Mouse (Mus musculus): ENCODE measurements around the gene Tango6. TPM values are rescaled to one million over a fixed set of nuclear protein-coding genes. Genes with fewer than 3 reads are reported as not detected.

The Tango6 gene
- polyA plus RNA-seq, 1 experiment, result 2.1 TPM

- Histone ChIP-seq H3K27me3 (ENCODE audit: control insufficient read depth, insufficient read depth, low read length) (no peaks in the 10 kb centered on the region), H3K36me3 (ENCODE audit: control insufficient read depth, insufficient read depth, low read length) (no peaks in the 10 kb centered on the region), H3K4me3 (ENCODE audit: low read depth, low read length) (no peak overlapping the region), H3K4me1 (ENCODE audit: control insufficient read depth, insufficient read depth, insufficient read length, low read length) (no peaks in the 10 kb centered on the region), H3K27ac (ENCODE audit: insufficient read depth, low read depth, low read length) (no peak overlapping the region)
- WGBS, result 90% methylated on average over 6 of the region's 6 CpGs
- TF ChIP-seq POLR2A (IDR thresholded peaks at IDR 0.05; ENCODE audit: low read depth, low read length) (no peak), CTCF (IDR thresholded peaks at IDR 0.05; ENCODE audit: extremely low read depth, insufficient read length, insufficient replicate concordance, low read depth, low read length) (no peak)
Measured at GRCm38 (mm10) chr8:106706194-106706593, 23.3 kb downstream of the Tango6 start.

GRCm38 (mm10) chr8:106710002-106710401 is 27.1 kb downstream of the Tango6 start:
- 96% methylated on average over 2 of the region's 2 CpGs for WGBS
- Histone ChIP-seq H3K36me3 (ENCODE audit: control insufficient read depth, insufficient read depth, low read length) (no peaks in the 10 kb centered on the region), H3K4me1 (ENCODE audit: control insufficient read depth, insufficient read depth, insufficient read length, low read length) (no peaks in the 10 kb centered on the region), H3K27me3 (ENCODE audit: control insufficient read depth, insufficient read depth, low read length) (no peaks in the 10 kb centered on the region), H3K4me3 (ENCODE audit: low read depth, low read length) (no peak overlapping the region), H3K27ac (ENCODE audit: insufficient read depth, low read depth, low read length) (no peak overlapping the region)
- no peak for TF ChIP-seq POLR2A (IDR thresholded peaks at IDR 0.05; ENCODE audit: low read depth, low read length)

GRCm38 (mm10) chr8:106712487-106712886 is 29.6 kb downstream of the Tango6 start:
- WGBS, result 89% methylated on average over 3 of the region's 3 CpGs

GRCm38 (mm10) chr8:106714297-106714696 is 31.4 kb downstream of the Tango6 start:
- Histone ChIP-seq H3K27me3 (ENCODE audit: control insufficient read depth, insufficient read depth, low read length) (no peaks in the 10 kb centered on the region), H3K4me1 (ENCODE audit: control insufficient read depth, insufficient read depth, insufficient read length, low read length) (no peaks in the 10 kb centered on the region), H3K36me3 (ENCODE audit: control insufficient read depth, insufficient read depth, low read length) (no peaks in the 10 kb centered on the region), H3K4me3 (ENCODE audit: low read depth, low read length) (no peak overlapping the region), H3K27ac (ENCODE audit: insufficient read depth, low read depth, low read length) (no peak overlapping the region)
- WGBS, result 83% methylated on average over 4 of the region's 4 CpGs
- TF ChIP-seq CTCF (IDR thresholded peaks at IDR 0.05; ENCODE audit: extremely low read depth, insufficient read length, insufficient replicate concordance, low read depth, low read length), result no peak
- no peak for TF ChIP-seq POLR2A (IDR thresholded peaks at IDR 0.05; ENCODE audit: low read depth, low read length)

More at GRCm38 (mm10) chr8:106712487-106712886, 29.6 kb downstream of the Tango6 start:
- H3K27ac ChIP-seq (ENCODE audit: insufficient read depth, low read depth, low read length), result no peak overlapping the region
- TF ChIP-seq POLR2A (IDR thresholded peaks at IDR 0.05; ENCODE audit: low read depth, low read length) (no peak), CTCF (IDR thresholded peaks at IDR 0.05; ENCODE audit: extremely low read depth, insufficient read length, insufficient replicate concordance, low read depth, low read length) (no peak)
- H3K36me3 ChIP-seq (ENCODE audit: control insufficient read depth, insufficient read depth, low read length), result no peaks in the 10 kb centered on the region
- no peaks in the 10 kb centered on the region for H3K4me1 ChIP-seq (ENCODE audit: control insufficient read depth, insufficient read depth, insufficient read length, low read length)
- H3K27me3 ChIP-seq (ENCODE audit: control insufficient read depth, insufficient read depth, low read length), result no peaks in the 10 kb centered on the region
- no peak overlapping the region for H3K4me3 ChIP-seq (ENCODE audit: low read depth, low read length)

- no peaks in the 10 kb centered on the region for H3K27me3 ChIP-seq (ENCODE audit: control insufficient read depth, insufficient read depth, low read length)
- WGBS, result 10% methylated on average over 17 of the region's 17 CpGs
- no peak overlapping the region for H3K27ac ChIP-seq (ENCODE audit: insufficient read depth, low read depth, low read length)
- H3K4me1 ChIP-seq (ENCODE audit: control insufficient read depth, insufficient read depth, insufficient read length, low read length), result no peaks in the 10 kb centered on the region
- TF ChIP-seq POLR2A (IDR thresholded peaks at IDR 0.05; ENCODE audit: low read depth, low read length), result no peak
- peak; percentile 80; the same call in 1 of the 2 replicates for TF ChIP-seq CTCF (IDR thresholded peaks at IDR 0.05; ENCODE audit: extremely low read depth, insufficient read length, insufficient replicate concordance, low read depth, low read length)
- no peaks in the 10 kb centered on the region for H3K36me3 ChIP-seq (ENCODE audit: control insufficient read depth, insufficient read depth, low read length)
- no peak overlapping the region for H3K4me3 ChIP-seq (ENCODE audit: low read depth, low read length)
Measured at GRCm38 (mm10) chr8:106718091-106718500, 35.2 kb downstream of the Tango6 start.

- no peaks in the 10 kb centered on the region for H3K4me1 ChIP-seq (ENCODE audit: control insufficient read depth, insufficient read depth, insufficient read length, low read length)
- TF ChIP-seq POLR2A (IDR thresholded peaks at IDR 0.05; ENCODE audit: low read depth, low read length) (no peak), CTCF (IDR thresholded peaks at IDR 0.05; ENCODE audit: extremely low read depth, insufficient read length, insufficient replicate concordance, low read depth, low read length) (no peak)
- peaks cover 5% of the 10 kb centered on the region; the same call in 1 of the 2 replicates for H3K36me3 ChIP-seq (ENCODE audit: control insufficient read depth, insufficient read depth, low read length)
- H3K4me3 ChIP-seq (ENCODE audit: low read depth, low read length), result no peak overlapping the region
- no peaks in the 10 kb centered on the region for H3K27me3 ChIP-seq (ENCODE audit: control insufficient read depth, insufficient read depth, low read length)
- no peak overlapping the region for H3K27ac ChIP-seq (ENCODE audit: insufficient read depth, low read depth, low read length)
- WGBS, result 68% methylated on average over 8 of the region's 8 CpGs
Measured at GRCm38 (mm10) chr8:106720921-106721320, 38.1 kb downstream of the Tango6 start.

- H3K4me1 ChIP-seq (ENCODE audit: control insufficient read depth, insufficient read depth, insufficient read length, low read length), result no peaks in the 10 kb centered on the region
- H3K36me3 ChIP-seq (ENCODE audit: control insufficient read depth, insufficient read depth, low read length), result peaks cover 7% of the 10 kb centered on the region
- no peaks in the 10 kb centered on the region for H3K27me3 ChIP-seq (ENCODE audit: control insufficient read depth, insufficient read depth, low read length)
- 81% methylated on average over 6 of the region's 6 CpGs for WGBS
- H3K27ac ChIP-seq (ENCODE audit: insufficient read depth, low read depth, low read length), result no peak overlapping the region
- no peak for TF ChIP-seq CTCF (IDR thresholded peaks at IDR 0.05; ENCODE audit: extremely low read depth, insufficient read length, insufficient replicate concordance, low read depth, low read length)
- no peak for TF ChIP-seq POLR2A (IDR thresholded peaks at IDR 0.05; ENCODE audit: low read depth, low read length)
- no peak overlapping the region for H3K4me3 ChIP-seq (ENCODE audit: low read depth, low read length)
Measured at GRCm38 (mm10) chr8:106722453-106722852, 39.6 kb downstream of the Tango6 start.

- Histone ChIP-seq H3K4me1 (ENCODE audit: control insufficient read depth, insufficient read depth, insufficient read length, low read length) (no peaks in the 10 kb centered on the region), H3K27me3 (ENCODE audit: control insufficient read depth, insufficient read depth, low read length) (no peaks in the 10 kb centered on the region), H3K4me3 (ENCODE audit: low read depth, low read length) (no peak overlapping the region), H3K36me3 (ENCODE audit: control insufficient read depth, insufficient read depth, low read length) (peaks cover 7% of the 10 kb centered on the region), H3K27ac (ENCODE audit: insufficient read depth, low read depth, low read length) (no peak overlapping the region)
- WGBS, result 64% methylated on average over 2 of the region's 2 CpGs
- no peak for TF ChIP-seq POLR2A (IDR thresholded peaks at IDR 0.05; ENCODE audit: low read depth, low read length)
- no peak for TF ChIP-seq CTCF (IDR thresholded peaks at IDR 0.05; ENCODE audit: extremely low read depth, insufficient read length, insufficient replicate concordance, low read depth, low read length)
Measured at GRCm38 (mm10) chr8:106723921-106724320, 41.1 kb downstream of the Tango6 start.
